ENCODE assay signal across 8 mouse cellular contexts in genomic region chr5:36829913-36830879, GRCm38 (mm10). TPM values are rescaled to one million over a fixed set of nuclear protein-coding genes. Genes with fewer than 3 reads are reported as not detected.
DNase-seq lines count a peak whose midpoint lies in the region; ATAC-seq and TF ChIP-seq lines count a peak whose summit lies in the region.

Man2b2 (minus strand) TSS chr5:36830653.

- peak within 1 kb of the TSS; percentile 80 for H3K4me3 ChIP-seq in bone marrow macrophage, adult 2 months (ENCODE audit: insufficient read depth, low read length)
- H3K4me3 ChIP-seq in heart, embryonic 11.5 days (ENCODE audit: low read depth, low read length): peak within 1 kb of the TSS; percentile 62
- peak within 1 kb of the TSS; percentile 64 for H3K4me3 ChIP-seq in kidney, embryonic 16.5 days (ENCODE audit: low read length)
- H3K4me3 ChIP-seq in liver, adult 2 months (ENCODE audit: insufficient read depth, low read depth, low read length): peak within 1 kb of the TSS; percentile 78
- H3K4me3 ChIP-seq in myocyte: peak within 1 kb of the TSS; percentile 20

- H3ac ChIP-seq in myocyte (ENCODE audit: control insufficient read depth, insufficient read length): no peak within 1 kb of the TSS

- H3K27me3 ChIP-seq in heart, embryonic 11.5 days (ENCODE audit: control insufficient read depth, insufficient read depth, low read length): peaks cover 2% of the 10 kb centered on the region; the same call in 1 of the 2 replicates
- no peaks in the 10 kb centered on the region; the same call in 1 of the 2 replicates for H3K27me3 ChIP-seq in kidney, embryonic 16.5 days (ENCODE audit: insufficient read depth, low read length)
- H3K27me3 ChIP-seq in liver, adult 2 months (ENCODE audit: control insufficient read depth, insufficient read depth, low read length): no peaks in the 10 kb centered on the region
- peaks cover 12% of the 10 kb centered on the region for H3K27me3 ChIP-seq in myocyte (ENCODE audit: control insufficient read depth, insufficient read depth, insufficient read length)
- no peaks in the 10 kb centered on the region for H3K27me3 ChIP-seq in splenic B cell, adult 2 months (ENCODE audit: control insufficient read depth, insufficient read depth, low read length, poor library complexity, severe bottlenecking)

- peak within 1 kb of the TSS; percentile 74 for H3K9ac ChIP-seq in heart, embryonic 11.5 days (ENCODE audit: low read depth, low read length)
- H3K9ac ChIP-seq in kidney, embryonic 16.5 days (replicated peaks; ENCODE audit: low read length): peak within 1 kb of the TSS; percentile 70
- H3K9ac ChIP-seq in liver, adult 2 months (ENCODE audit: low read depth, low read length): peak within 1 kb of the TSS; percentile 84

- ATAC-seq in erythroblast, adult 5-6 weeks (replicated peaks; ENCODE audit: low FRiP score, poor library complexity, severe bottlenecking): peak; percentile 75
- peak; percentile 80 for ATAC-seq in heart, embryonic 11.5 days (replicated peaks; ENCODE audit: insufficient number of reproducible peaks, low FRiP score, low TSS enrichment)
- ATAC-seq in kidney, embryonic 16.5 days (ENCODE audit: low FRiP score, low TSS enrichment): peak; percentile 90

- peaks cover 12% of the 10 kb centered on the region for H3K4me1 ChIP-seq in bone marrow macrophage, adult 2 months (ENCODE audit: control insufficient read depth, insufficient read depth, low read length)
- H3K4me1 ChIP-seq in heart, embryonic 11.5 days (ENCODE audit: control insufficient read depth, insufficient read depth, low read length): 0 out of 2 replicates have a peak, but pooled peaks cover 5% of the 10 kb centered on the region
- peaks cover 5% of the 10 kb centered on the region for H3K4me1 ChIP-seq in kidney, embryonic 16.5 days (ENCODE audit: insufficient read depth, low read length)
- peaks cover 3% of the 10 kb centered on the region; the same call in 1 of the 2 replicates for H3K4me1 ChIP-seq in liver, adult 2 months (ENCODE audit: control insufficient read depth, insufficient read depth, low read length)

- H3K9me3 ChIP-seq in heart, embryonic 11.5 days (replicated peaks; ENCODE audit: control insufficient read depth, low read length): no peaks in the 10 kb centered on the region
- no peaks in the 10 kb centered on the region for H3K9me3 ChIP-seq in kidney, embryonic 16.5 days (ENCODE audit: low read length)

- TF ChIP-seq CTCF in bone marrow macrophage, adult 2 months (IDR thresholded peaks at IDR 0.05; ENCODE audit: low read depth, low read length): peak; percentile 94
- peak; percentile 97 for TF ChIP-seq CTCF in liver, adult 2 months (IDR thresholded peaks at IDR 0.05; ENCODE audit: low read depth, low read length)

- no peak for TF ChIP-seq POLR2A in bone marrow macrophage, adult 2 months (IDR thresholded peaks at IDR 0.05; ENCODE audit: borderline replicate concordance, low read depth, low read length)
- 0 out of 2 replicates have a peak, but pooled peaks have one; percentile 47 for TF ChIP-seq POLR2A in liver, adult 2 months (IDR thresholded peaks at IDR 0.05; ENCODE audit: extremely low read depth, insufficient read depth, low read length)
- peak; percentile 52 for TF ChIP-seq POLR2A in myocyte (IDR thresholded peaks at IDR 0.05; ENCODE audit: insufficient read length, low read depth)

- 2% methylated on average over 46 of the region's 46 CpGs for WGBS in heart, embryonic 11.5 days (ENCODE audit: insufficient replicate concordance)
- 2% methylated on average over 46 of the region's 46 CpGs for WGBS in kidney, embryonic 16.5 days
- 2% methylated on average over 46 of the region's 46 CpGs for WGBS in liver, adult 2 months

- peak; percentile 94 for DNase-seq in A20 (ENCODE audit: low read depth, low spot score)
- DNase-seq in liver, adult 2 months (ENCODE audit: extremely low read depth, low read depth, low spot score): peak; percentile 49
- DNase-seq in splenic B cell, adult 2 months (ENCODE audit: low read depth, low spot score): peak; percentile 94

- peak within 1 kb of the TSS; percentile 48 for H3K27ac ChIP-seq in bone marrow macrophage, adult 2 months (ENCODE audit: insufficient read depth, low read depth, low read length)
- H3K27ac ChIP-seq in heart, embryonic 11.5 days (ENCODE audit: low read depth, low read length): 0 out of 2 replicates have a peak within 1 kb of the TSS, but pooled peaks have one; percentile 11
- peak within 1 kb of the TSS; percentile 11; the same call in 1 of the 2 replicates for H3K27ac ChIP-seq in kidney, embryonic 16.5 days (ENCODE audit: low read length)
- H3K27ac ChIP-seq in liver, adult 2 months (replicated peaks; ENCODE audit: insufficient read depth, low read depth, low read length): 0 out of 2 replicates have a peak within 1 kb of the TSS, but pooled peaks have one; percentile 14

- no peaks in the 10 kb centered on the region for H3K79me2 ChIP-seq in liver, adult 2 months (ENCODE audit: control insufficient read depth, insufficient read depth, low read length)
- H3K79me2 ChIP-seq in myocyte (ENCODE audit: control insufficient read depth, insufficient read depth): no peaks in the 10 kb centered on the region

- H3K36me3 ChIP-seq in heart, embryonic 11.5 days (ENCODE audit: control insufficient read depth, insufficient read depth, low read length): no peaks in the 10 kb centered on the region
- no peaks in the 10 kb centered on the region for H3K36me3 ChIP-seq in kidney, embryonic 16.5 days (ENCODE audit: insufficient read depth, low read length)
- H3K36me3 ChIP-seq in liver, adult 2 months (ENCODE audit: control insufficient read depth, insufficient read depth, low read length): no peaks in the 10 kb centered on the region; the same call in 1 of the 2 replicates
- H3K36me3 ChIP-seq in myocyte (ENCODE audit: control insufficient read depth, insufficient read depth): no peaks in the 10 kb centered on the region
- H3K36me3 ChIP-seq in splenic B cell, adult 2 months (ENCODE audit: control insufficient read depth, insufficient read depth, low read length, poor library complexity, severe bottlenecking): no peaks in the 10 kb centered on the region; the same call in 1 of the 2 replicates

- peak within 1 kb of the TSS; percentile 90 for H3K4me2 ChIP-seq in heart, embryonic 11.5 days
- H3K4me2 ChIP-seq in kidney, embryonic 16.5 days (replicated peaks; ENCODE audit: low read depth, low read length): peak within 1 kb of the TSS; percentile 75
- peak within 1 kb of the TSS; percentile 55 for H3K4me2 ChIP-seq in myocyte (ENCODE audit: low read depth)

TF ChIP-seq in myocyte, 11 proteins besides CTCF, POLR2A, EP300 and RAD21:
- TF ChIP-seq MYOG (IDR thresholded peaks at IDR 0.05; ENCODE audit: control insufficient read depth in 1 of 3, insufficient read depth in 1 of 3, insufficient read length in 2 of 3, low read depth in 2 of 3) (peak in 1 of 3 experiments; percentile 33), REST (IDR thresholded peaks at IDR 0.05; ENCODE audit: insufficient read depth, insufficient read length) (no peak), MYOD1 (IDR thresholded peaks at IDR 0.05; ENCODE audit: control insufficient read depth in 1 of 3, insufficient read length in 2 of 3, low read depth in 2 of 3) (peak in 1 of 3 experiments; percentile 32), TCF12 (IDR thresholded peaks at IDR 0.05; ENCODE audit: insufficient read depth, poor library complexity, severe bottlenecking) (no peak), POLR2AphosphoS2 (IDR thresholded peaks at IDR 0.05; ENCODE audit: insufficient read length, low read depth) (no peak)

RNA-seq across cellular contexts. Expression of gene Man2b2, which starts in this region (rescaled TPM):
- polyA plus RNA-seq in bone marrow macrophage, adult 2 months (2012; ENCODE audit: insufficient read depth, insufficient read length, missing spikeins): 86.1 and 111 TPM in 2 replicates
- 5.2 and 12.3 TPM in 2 replicates for total RNA-seq in erythroblast, adult 5-6 weeks (2015; ENCODE audit: low replicate concordance)
- 3.1 and 3.7 TPM in 2 replicates for total RNA-seq in erythroblast, adult 5-6 weeks (2017; ENCODE audit: low replicate concordance)
- 12.9 and 17.0 TPM in 2 replicates for polyA plus RNA-seq in heart, embryonic 11.5 days (2014; fragmentation: Nextera tagmentation; extraction: Ambion mirVana)
- polyA plus RNA-seq in kidney, embryonic 16.5 days (2015; fragmentation: Nextera tagmentation; extraction: Ambion mirVana): 16.0 and 16.2 TPM in 2 replicates
- 33.8 and 44.6 TPM in 2 replicates for total RNA-seq in liver, adult 2 months (2014; rRNA removed)
- polyA plus RNA-seq in liver, adult 2 months (2012; rRNA removed): 78.7 and 90.9 TPM in 2 replicates
- 9.7 TPM for polyA plus RNA-seq in myocyte (2012; fragmentation: generic; extraction: Trizol)

Comparison
In these comparisons a context has a peak if more than half of its experiments do, and no peak if none do; other contexts are left out.
1. Peak in every context shown above with its lines: DNase-seq, ATAC-seq, H3K4me3 ChIP-seq and H3K27ac ChIP-seq.
2. H3K4me3 ChIP-seq: peak in every context shown above with its lines; median percentile 80 in bone marrow macrophage, adult 2 months; 78 in liver, adult 2 months; 64 in kidney, embryonic 16.5 days; 62 in heart, embryonic 11.5 days; 20 in myocyte.